ENCODE assay signal across 13 mouse cellular contexts in the genomic region with DNA sequence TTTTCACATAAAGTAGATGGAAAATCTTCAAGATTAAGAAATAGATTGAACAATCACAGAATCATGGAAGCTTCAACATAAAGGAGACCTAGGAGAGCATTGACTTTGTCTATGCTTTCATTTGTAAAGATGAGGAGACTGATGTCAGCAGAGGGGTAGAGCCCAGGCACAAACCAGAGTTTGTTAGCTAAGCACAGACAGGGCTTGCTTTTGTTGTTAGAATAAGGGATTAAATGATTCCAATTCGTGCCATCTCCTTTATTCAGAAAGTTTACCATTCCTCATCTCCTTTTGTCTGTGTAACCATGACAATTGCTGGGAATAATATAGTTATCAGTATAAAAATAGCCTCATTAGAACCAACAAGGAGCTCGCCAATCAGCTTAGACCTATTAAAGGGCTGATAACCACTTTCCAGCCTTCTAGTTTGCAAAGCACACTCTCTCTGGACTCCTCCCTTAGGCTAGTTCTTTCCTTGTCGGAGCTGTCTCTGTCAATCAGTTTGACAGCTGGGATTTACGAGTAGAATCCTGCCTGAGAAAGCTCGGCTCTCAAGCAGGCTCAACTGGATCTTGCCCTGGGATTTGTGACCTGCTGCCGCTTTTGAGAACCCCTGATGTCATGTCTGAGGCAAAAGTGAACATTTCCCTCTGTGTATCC.
DNase-seq lines count a peak whose midpoint lies in the region; ATAC-seq and TF ChIP-seq lines count a peak whose summit lies in the region.
"Had no signal": no experiment of that assay in that cellular context is flagged by ENCODE, and none has a peak within 500 bp of the region (broad histone marks: within the 10 kb centered on the region; RNA-seq: fewer than 3 reads in every experiment).

No protein-coding gene starts in this region.

- intact Hi-C loops in gastrocnemius, adult 2 months (cut with DNase I), result no loop called here

- no peaks in the 10 kb centered on the region for H3K4me1 ChIP-seq in cerebellum, adult 2 months (ENCODE audit: control insufficient read depth, insufficient read depth, low read length)
- H3K4me1 ChIP-seq in hindbrain, postnatal 0 days (ENCODE audit: insufficient read depth, low read length), result no peaks in the 10 kb centered on the region
- no peaks in the 10 kb centered on the region for H3K4me1 ChIP-seq in hindbrain, embryonic 16.5 days (ENCODE audit: control insufficient read depth, insufficient read depth, low read depth, low read length)

- no peaks in the 10 kb centered on the region for H3K27me3 ChIP-seq in cerebellum, adult 2 months (ENCODE audit: control insufficient read depth, insufficient read depth, low read length)
- H3K27me3 ChIP-seq in hindbrain, postnatal 0 days (ENCODE audit: insufficient read depth, low read length), result no peaks in the 10 kb centered on the region
- H3K27me3 ChIP-seq in hindbrain, embryonic 16.5 days (replicated peaks; ENCODE audit: control insufficient read depth, insufficient read depth, low read length), result no peaks in the 10 kb centered on the region

- H3K4me3 ChIP-seq in cerebellum, adult 2 months (replicated peaks; ENCODE audit: insufficient read depth, low read depth, low read length), result no peak overlapping the region
- no peak overlapping the region for H3K4me3 ChIP-seq in hindbrain, postnatal 0 days (ENCODE audit: low read length)
- no peak overlapping the region for H3K4me3 ChIP-seq in hindbrain, embryonic 16.5 days (ENCODE audit: low read length)
- no peak overlapping the region for H3K4me3 ChIP-seq in gastrocnemius, adult 2 months
- H3K4me3 ChIP-seq: myocyte had no signal

- H3K36me3 ChIP-seq in hindbrain, postnatal 0 days (ENCODE audit: insufficient read depth, low read length), result no peaks in the 10 kb centered on the region
- H3K36me3 ChIP-seq in hindbrain, embryonic 16.5 days (ENCODE audit: control insufficient read depth, insufficient read depth, low read length), result no peaks in the 10 kb centered on the region

- H3K9me3 ChIP-seq in hindbrain, postnatal 0 days (ENCODE audit: low read length), result no peaks in the 10 kb centered on the region
- H3K9me3 ChIP-seq in hindbrain, embryonic 16.5 days (ENCODE audit: control insufficient read depth, low read length), result no peaks in the 10 kb centered on the region

- ATAC-seq in hindbrain, postnatal 0 days, result 0 out of 2 replicates have a peak, but pooled peaks have one; percentile 27
- ATAC-seq in hindbrain, embryonic 16.5 days, result no peak

- no peak for TF ChIP-seq POLR2A in cerebellum, adult 2 months (IDR thresholded peaks at IDR 0.05; ENCODE audit: borderline replicate concordance, insufficient read depth, low read length)

- no peak for DNase-seq in cerebellum, adult 2 months
- DNase-seq in cerebellum, postnatal 25 days, result no peak
- DNase-seq in hindbrain, postnatal 0 days (ENCODE audit: low spot score), result peak; percentile 15
- peak; percentile 7 for DNase-seq in mesoderm, embryonic 11.5 days (ENCODE audit: low read depth, low spot score)
- peak; percentile 5 for DNase-seq in skeletal muscle tissue, adult 2 months (ENCODE audit: low read depth, low spot score)
- DNase-seq in gastrocnemius, adult 2 months, result no peak
- DNase-seq in kidney, postnatal 4 days, result no peak
- DNase-seq: adrenal gland, postnatal 14 days; lung, postnatal 10 days; thymus, adult 18-20 months had no signal

- H3K27ac ChIP-seq in cerebellum, adult 2 months (ENCODE audit: insufficient read depth, low read length), result 0 out of 2 replicates have a peak overlapping the region, but pooled peaks have one; percentile 20
- H3K27ac ChIP-seq in hindbrain, postnatal 0 days, result no peak overlapping the region
- H3K27ac ChIP-seq in hindbrain, embryonic 16.5 days (ENCODE audit: low read depth, low read length), result no peak overlapping the region
- no peak overlapping the region for H3K27ac ChIP-seq in gastrocnemius, adult 2 months
- H3K27ac ChIP-seq: kidney, postnatal 0 days had no signal

- no peak for TF ChIP-seq CTCF in cerebellum, adult 2 months (IDR thresholded peaks at IDR 0.05; ENCODE audit: borderline replicate concordance, insufficient read depth, low read depth, low read length)
- TF ChIP-seq CTCF in hindbrain, postnatal 0 days (IDR thresholded peaks at IDR 0.05; ENCODE audit: low read depth), result no peak
- TF ChIP-seq CTCF in gastrocnemius, adult 2 months (IDR thresholded peaks at IDR 0.05), result no peak

- no peak overlapping the region for H3K9ac ChIP-seq in hindbrain, postnatal 0 days (replicated peaks; ENCODE audit: low read length)
- H3K9ac ChIP-seq in hindbrain, embryonic 16.5 days (ENCODE audit: low read depth, low read length), result no peak overlapping the region

- WGBS in cerebellum, adult 2 months, result 39% methylated on average over 6 of the region's 6 CpGs
- 33% methylated on average over 6 of the region's 6 CpGs for WGBS in hindbrain, postnatal 0 days
- 32% methylated on average over 6 of the region's 6 CpGs for WGBS in hindbrain, embryonic 16.5 days

- no peak overlapping the region for H3K4me2 ChIP-seq in hindbrain, postnatal 0 days (ENCODE audit: low read depth, low read length)
- no peak overlapping the region for H3K4me2 ChIP-seq in hindbrain, embryonic 16.5 days (ENCODE audit: low read length)

Comparison
In these comparisons a context has a peak if more than half of its experiments do, and no peak if none do; other contexts are left out.
1. DNase-seq: peak in hindbrain, postnatal 0 days (single experiment), mesoderm, embryonic 11.5 days (single experiment) and skeletal muscle tissue, adult 2 months (single experiment); none in cerebellum, adult 2 months (0 of 2), cerebellum, postnatal 25 days (0 of 2), gastrocnemius, adult 2 months (single experiment) and kidney, postnatal 4 days (0 of 2).